Mouse (Mus musculus) thymus, adult 18-20 months (tissue): Measurements from ENCODE around the gene Ndufs5.
A peak's percentile ranks its signal among the peaks of the same experiment; 100 is the strongest.

Experiments used
- DNase-seq, 2 experiments: peaks; one replicate each; pipeline ENCODE4 v3.0.0; 2022; ENCODE audit warnings: mixed read lengths in 2 of 2

Ndufs5 gene

DNA sequence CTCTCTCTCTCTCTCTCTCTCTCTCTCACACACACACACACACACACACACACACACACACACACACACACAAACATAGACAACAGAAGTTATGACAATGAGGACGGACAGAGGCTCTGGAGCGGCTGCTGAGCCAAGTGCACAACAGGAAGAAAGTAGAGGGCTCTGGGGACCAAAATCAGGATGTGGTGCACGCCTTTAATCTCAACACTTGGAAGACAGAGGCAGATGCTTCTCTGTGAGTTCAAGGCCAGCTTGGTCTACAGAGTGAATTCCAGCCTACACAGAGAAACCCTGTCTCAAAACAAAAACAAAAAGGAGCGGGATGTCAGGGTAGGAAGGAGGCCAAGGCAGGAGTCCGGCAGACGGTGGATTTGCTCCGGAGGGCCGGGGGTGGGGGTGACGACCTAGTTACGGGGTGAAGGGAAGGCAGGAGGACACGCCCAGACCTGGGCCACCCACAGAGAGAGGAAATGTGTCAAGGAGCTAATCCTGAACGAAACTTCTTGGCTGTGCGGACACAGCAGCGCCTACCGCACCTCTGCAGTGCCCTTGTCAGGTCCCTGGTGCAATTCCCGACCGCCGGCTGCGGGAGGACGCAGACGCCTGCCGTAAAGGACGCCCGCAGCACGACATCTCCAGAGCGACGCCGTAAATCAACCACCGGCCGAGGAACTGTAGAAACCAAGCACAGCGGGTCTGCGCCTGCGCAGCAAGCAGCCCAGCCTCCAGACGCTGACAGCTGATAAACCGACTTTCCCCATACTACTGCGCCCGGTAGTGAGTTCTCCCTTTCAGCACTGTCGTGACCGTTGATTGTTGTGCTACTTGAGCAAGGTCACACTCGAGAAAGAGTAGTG, at the start of gene Ndufs5:
TSS of gene Ndufs5 (minus strand) at position 629 of the 860 bp plus-strand sequence.
- DNase-seq: peak; percentile 89 to 92

DNA sequence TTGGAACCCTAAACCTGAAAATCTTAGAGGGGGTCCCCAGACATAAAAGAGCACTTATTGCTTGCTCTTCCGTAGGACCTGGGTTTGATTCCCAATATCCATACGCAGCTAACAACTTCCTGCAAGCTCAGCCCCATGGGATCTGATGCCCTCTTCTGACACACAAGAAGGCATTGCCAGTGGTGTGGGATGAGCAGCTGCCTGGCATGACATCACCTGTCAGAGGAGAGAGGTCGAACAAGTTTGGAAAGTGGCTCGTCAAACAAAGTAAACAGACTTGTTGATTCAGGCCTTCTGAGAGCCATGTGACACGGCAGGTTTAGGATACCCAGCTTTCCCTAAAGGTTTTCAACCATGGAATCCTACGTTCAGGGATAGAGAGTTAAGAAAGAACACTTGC, 47.1 kb upstream of the Ndufs5 start:
- no peak for DNase-seq

DNA sequence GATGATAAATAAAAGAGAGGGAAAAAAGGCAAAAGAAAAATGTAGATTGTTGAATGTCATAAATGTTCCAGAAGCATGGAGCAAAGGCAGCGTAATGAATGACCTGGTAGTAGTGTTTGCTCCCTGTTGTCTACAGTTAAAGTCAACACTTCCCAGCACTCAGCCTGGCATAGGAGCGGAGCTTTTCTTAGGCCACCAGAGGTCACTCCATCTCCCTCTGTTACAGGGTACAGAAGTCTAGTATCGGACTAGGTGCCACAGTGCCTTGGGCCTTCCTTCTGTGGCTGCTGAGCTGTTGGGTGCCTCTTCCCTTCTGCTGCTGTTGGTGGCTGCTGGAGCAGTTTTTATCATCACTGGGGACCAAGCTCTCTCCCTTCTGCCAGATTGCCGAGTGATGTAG, 40.3 kb upstream of the Ndufs5 start:
- no peak for DNase-seq

DNA sequence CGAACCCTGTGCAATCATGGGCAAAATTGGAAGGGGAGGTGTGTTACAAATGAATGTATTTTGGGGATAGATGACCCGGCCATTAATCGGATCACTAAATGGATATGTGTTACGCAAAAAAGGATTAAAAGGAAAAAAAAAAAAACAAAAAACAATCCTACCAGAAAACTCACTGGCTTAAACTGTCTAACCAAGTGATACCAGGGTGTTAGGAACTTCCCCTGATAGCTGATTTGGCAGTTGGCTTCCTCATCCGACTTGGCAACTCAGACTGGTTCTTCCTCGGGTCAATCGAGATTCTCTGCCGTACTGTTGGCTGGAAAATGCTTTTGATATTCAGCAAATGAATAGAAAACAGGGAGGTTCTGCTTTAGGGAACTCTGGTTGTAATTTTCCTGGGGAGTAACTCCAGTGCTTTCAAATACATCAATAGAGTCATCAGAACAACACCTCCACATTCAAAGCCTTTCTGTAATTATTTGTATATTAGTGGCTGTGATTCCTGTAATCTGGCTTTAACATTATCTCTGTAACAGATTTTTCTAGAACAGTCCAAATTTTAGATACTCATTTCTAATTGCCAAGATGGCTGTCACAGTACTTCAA, 32.8 kb upstream of the Ndufs5 start:
- no peak for DNase-seq

DNA sequence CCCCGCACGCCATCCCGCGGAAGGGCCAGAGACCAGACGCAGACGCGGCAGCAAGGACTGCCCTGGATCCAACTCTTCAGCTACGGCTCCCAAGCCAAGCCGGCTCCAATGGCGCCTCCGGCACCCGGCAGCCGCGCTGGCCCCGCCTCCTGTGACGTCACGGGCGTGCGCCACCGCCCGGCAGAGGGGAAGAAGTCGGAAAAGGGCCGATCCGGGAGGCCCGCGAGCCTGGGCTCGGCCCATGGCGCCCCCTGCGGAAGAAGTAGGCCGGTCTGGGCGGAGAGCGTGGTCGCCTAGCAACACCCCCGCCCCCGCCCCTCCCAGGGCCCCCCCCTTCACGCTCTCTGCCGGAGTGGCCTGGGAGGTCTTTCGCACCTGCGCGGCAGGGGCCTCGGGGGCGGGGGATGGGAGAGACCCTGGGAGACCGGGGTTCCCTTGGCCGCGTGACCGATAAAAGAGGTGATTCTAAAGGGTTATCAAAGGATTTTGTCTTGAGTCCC, 32.2 kb upstream of the Ndufs5 start, which contains the start of gene Akirin1:
TSS of gene Akirin1 (minus strand) at position 194 of the 500 bp plus-strand sequence.
- peak; percentile 94 for DNase-seq

DNA sequence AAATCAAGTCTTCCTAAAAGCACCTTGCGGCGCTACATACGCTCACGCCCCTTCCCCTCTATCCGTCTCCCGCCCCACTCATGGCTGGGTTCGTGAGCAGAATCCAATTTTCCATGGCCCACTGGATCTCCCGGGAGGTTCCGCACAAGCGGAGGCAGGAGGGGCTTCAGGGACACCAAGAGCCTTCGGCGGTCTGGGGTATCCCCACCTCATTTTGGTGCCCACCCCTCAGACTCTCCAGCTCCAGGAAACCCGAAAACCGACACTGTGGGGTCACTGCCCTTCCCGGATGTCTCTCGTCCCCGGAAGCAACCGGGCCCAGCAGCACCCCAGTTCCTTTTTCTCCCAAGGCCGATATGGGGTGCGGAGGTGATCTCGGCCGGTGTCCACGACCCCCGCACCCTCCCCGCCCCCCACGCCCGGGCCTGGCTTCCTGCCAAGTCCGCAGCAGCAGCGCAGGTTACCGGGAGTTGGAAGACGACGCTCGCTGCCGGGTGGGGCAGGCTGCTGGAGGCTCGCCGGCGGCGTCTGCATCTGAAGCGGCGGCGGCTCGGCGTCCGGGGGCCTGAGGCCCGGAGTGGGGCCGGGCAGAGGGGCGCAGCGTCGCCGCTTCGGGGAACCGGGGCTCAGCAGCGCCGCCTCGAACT, 31.6 kb upstream of the Ndufs5 start:
- DNase-seq: peak; percentile 25 to 49

DNA sequence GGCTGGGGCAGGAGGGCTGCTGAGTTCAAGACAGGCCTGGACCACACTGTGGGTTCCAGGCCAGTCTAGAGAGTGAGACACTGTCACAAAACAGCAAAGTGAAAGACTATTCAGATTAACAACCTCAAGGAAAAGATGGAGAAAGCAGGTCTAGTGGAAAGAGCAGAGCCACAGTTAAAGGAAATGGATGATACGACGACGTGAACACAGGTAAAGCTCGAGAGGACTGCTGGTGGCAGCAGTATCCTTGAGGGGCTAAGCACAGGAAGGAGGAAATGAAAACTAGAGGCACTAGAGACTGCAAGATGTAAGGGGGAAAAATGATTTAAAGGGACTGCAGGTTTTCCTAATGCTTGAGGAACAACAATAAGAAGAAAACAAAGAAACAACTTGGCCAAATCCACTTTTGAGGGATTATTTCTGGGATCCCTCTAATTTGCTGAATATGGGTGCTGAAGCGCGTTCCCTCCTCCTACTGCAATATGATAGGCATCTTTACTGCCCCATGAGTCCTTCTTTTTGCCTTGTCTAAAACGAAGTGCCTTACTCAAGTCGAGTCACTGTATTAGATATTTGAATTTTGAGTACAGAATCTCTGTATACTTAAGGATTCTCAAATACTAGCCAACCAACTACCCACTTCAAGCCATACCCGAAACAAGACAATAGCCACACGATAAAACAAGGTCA, 30.9 kb upstream of the Ndufs5 start:
- DNase-seq: no peak

DNA sequence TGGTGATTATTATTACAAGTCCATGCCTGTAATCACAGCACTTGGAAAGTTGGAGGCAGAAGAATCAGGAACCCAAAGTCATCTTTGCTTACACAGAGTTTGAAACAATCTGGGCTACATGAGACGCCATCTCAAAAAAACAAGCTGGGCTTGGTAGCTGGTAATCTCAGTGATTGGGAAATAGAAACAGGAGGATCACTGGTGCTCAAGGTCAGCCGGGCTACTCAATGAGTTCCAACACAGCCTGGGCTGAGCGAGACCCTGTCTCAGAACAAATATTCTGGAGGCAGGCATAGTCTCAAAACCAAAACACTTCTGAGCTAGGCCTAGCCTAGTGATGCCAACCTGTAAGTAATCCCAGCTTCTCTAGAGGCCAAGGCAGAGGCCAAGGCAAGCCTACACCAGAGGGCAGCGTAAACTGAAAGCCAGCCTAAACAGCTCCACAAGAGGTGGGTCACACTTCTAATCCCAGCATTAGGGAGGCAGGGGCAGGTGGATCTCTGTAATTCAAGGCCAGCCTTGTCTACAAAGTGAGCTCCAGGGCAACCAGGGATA, 27.3 kb upstream of the Ndufs5 start:
- DNase-seq: no peak

DNA sequence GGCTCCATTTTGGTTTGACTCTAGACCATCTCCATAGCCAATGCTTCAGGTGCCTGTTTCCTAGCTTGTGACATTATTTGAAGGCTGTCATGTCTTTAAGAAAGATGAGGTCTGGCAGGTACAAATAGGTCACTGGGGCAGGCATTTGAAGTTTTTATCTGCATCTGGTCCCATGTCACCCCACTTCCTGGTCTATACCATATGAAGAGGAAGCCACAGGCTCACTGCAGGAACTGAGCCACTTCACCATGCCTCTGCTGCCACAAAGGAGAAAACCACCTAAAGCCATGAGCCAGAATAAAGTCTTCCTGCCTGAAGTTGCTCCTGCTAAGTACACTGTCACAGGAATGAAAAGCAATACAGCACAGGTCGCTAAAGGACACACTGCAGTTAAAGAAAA, 24.9 kb upstream of the Ndufs5 start:
- peak in 1 of 2 experiments; percentile 18 for DNase-seq

DNA sequence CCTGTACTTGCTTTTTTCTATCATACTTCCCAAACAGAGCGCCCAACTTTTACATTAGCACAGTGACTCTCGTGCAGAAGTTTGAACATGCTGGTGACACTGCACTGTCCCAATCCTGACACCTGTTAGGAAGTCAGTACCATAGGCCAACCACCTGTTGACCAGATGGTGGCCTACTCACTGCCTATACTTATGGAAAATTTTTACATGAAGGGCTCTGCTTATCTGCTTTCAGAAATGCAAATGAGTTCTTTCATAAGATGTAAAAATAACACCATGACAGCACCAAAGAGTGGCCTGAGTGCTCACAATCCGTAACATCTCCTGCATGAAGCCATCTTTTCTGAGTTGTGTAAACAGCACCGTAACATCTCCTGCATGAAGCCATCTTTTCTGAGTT, 20.7 kb upstream of the Ndufs5 start:
- no peak for DNase-seq

DNA sequence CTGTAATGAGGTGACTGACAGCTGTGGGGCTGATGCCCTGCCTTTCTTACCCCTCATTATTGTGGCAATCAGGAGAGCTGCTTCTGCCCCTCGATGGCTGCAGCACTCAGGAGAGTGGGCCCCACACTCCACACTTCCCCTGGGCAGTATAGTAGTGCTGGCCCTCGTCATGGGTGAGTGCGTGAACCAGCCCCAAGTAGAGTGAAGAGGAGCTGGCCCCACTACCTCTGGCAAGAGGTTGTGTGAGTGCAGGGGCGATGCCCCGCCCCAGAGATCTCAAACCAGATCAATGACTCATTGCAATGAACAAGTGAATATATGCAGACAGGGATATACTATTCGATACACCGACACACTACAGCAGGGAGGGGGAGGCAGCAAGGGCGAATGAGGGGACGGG, 15.5 kb upstream of the Ndufs5 start:
- DNase-seq: no peak

DNA sequence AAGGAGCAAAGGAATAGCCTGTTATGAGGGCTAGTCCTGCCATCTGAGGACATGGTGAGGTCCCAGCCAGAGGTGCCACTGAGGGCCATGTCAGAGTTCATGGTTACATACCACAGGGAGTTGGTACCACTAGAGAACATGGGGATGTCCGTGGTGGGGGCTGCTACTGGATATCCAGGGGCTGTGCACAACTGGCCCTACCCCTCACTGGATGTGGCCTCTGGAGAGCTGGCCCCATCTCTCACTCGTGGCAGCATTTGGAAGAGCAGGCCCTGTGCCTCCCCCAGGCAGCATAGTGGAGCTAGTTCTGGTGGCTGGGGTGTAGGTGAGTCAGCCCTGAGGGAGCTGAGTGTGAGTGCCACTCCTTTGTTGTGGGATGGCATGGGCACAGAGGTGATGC, 14.9 kb upstream of the Ndufs5 start:
- no peak for DNase-seq

DNA sequence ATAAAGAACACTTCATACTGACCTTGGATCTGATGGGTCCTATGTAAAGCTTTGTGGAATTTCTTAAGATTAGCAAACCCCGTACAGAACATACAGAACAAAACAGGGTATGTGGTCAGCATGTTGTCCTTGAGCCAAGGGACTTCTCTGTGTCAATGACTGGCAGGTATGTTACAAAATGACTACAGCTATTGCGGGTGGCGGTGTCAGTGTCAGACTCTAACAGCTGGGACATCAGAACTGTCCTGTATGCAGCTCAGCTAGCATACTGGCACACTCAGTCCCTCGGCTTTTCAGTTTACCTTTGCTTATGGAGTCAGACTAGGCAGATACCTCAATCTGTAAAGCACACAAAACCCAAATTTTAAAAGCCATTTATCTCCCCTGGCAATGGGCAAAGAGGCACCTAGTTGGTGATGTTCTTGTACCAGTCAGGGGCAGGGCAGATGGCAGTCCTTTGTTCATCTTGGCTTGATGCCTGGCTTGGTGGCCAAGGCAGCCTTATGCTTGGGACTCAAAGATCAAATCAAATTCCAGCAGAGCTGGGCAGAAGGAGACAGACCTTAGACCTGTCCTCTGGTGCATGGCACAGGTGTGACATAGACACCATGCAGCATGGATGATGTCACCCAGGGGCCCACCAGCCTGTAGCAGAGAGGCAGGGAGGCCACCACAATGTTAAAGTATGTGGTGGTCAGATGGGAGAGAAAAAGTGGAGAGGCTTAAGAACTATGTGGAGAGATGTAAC, 14.3 kb upstream of the Ndufs5 start:
- no peak for DNase-seq

DNA sequence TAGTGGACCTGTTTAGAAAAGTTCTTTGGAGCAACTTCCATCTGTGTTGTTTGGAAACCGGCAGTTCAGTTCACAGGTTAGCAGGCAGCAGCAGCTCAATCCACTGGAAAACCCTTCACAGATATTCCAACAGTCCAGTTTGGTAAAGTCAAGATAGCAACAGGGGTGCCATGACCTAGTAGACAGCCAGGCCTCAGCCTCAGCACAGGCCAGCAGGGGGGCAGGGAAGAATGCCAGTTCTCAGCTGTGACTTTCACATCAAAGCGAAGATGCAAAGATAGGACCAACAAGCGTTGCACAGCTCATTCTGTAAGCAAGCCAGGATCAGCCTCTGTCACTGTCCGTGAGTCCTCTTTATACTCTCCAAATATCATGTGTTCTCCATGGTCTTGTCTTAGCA, 3.8 kb upstream of the Ndufs5 start:
- no peak for DNase-seq

DNA sequence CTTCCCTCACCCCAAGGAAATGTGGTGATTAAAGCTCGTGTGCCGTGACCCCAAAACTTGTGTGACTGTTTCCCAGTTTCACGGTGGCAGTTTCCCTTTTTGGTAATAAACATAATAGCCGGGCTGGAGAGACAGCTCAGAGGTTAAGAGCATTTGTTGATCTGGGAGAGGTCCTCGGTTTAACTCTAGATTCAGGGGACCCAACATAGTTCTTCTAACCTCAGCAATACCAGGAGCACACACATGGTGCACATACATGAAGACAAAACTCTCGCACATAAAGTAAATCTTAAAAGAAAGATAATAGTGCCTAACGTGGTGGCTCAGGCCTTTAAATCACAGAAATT, 405 bp upstream of the Ndufs5 start:
- no peak for DNase-seq

DNA sequence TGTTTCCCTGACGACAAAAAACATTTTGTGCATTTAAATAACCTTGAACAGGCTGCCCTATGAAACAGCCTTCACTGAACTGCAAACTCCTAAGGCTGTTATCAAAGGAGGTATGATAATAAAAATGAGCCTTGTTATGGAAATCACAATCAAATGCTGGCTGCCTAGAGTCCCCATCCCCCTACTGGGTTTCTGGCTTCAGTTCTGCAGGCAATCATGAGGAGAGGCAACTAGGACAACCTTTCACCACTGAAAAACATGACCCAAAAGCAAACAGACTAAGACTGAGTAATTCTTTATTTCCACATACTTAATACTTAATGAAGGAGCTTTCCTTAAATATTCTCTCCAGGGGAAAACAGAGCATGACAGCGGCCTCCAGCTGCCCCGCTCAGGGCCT, 5.6 kb downstream of the Ndufs5 start:
- DNase-seq: no peak

DNA sequence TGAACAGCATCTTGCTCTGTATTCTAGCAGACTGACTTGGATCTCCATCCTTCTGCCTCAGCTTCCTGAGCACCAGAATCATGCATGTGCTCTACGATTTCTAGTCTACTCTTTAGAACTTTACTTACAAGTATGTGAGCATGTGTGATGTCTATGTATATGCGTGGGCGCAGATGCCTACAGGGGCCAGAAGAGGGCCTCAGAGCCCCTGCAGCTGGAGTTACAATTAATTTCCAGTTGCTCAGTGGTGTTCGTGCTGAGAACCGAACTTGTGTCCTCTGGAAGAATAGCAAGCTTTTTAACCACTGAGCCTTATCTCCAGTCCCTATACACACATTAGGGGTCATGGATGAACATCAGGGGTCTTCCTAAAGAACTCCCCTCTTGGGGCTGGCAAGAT, 10.7 kb downstream of the Ndufs5 start:
- no peak for DNase-seq

DNA sequence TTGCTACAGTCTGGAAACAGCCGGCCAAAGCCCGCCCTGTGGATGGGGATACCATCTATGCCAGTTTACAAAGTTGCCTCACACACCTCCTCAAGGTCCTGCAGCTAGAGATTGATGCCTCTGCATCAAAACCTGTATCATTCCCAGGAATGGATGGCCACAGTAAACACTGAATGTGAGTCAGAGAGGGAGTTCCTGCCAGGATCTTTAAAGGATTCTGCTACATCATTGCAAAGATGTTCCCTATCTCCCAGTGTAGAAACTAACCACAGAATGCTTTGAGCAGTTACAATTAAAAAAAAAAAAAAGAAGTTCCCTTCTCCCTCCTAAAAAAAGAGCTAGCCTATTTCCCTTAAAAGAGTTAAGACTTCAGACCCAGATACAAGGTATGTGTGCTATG, 12.7 kb downstream of the Ndufs5 start:
- DNase-seq: no peak

DNA sequence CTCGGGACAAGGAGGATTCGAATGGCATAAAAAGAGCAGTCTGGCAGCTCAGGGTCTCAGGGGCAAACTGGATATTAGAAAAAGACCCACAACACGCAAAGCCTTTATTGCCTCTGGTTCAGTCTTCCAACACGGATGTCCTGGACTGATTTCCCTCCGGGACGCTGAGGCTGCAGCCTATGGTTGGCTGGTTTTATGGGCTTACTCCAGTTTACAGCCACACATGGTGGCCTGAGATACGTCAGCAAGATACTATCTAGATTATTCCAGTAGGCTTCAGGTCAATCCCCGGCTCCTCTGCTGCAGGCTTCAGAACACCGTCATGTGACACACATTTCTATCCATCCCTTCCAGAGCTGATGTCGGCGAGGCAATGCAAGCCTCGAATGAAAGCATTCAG, 24.6 kb downstream of the Ndufs5 start:
- no peak for DNase-seq

DNA sequence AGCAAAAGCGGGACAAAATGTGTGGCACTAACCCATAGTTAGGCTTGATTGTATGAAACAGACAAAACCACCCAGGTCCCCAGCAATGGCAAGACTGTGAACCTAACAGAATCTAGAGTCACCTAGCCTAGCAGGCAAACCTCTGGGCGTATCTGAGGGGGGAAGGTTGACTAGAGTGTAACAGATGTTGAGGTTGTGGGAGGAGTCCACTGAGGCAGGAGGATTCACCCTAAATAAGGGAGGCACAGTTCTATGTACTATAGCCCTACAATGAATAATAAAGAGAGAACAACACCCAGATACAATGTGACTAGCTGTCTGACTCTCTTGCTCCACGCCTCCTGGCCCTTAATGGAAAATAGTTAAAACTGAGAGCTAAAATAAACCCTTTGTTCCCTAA, 25.9 kb downstream of the Ndufs5 start:
- DNase-seq: no peak

DNA sequence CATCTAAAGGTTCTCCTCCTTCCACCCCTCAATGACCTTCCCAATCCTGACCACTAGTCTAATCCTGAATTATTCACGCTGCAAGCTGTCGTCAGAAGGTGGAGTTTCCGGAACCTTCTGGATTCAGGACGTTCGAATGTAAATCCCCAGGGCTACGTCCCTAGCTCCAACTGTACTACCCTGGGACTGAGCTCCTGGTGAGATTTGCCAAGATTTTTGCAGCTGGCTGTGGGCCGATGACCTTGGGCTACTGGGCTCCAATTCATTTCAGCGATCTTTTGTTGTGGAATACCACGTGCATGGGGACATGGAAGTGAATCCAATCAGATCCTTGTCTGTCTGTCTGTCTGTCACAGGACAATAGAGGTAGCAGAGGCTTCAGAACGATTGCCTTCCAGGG, 27.7 kb downstream of the Ndufs5 start:
- no peak for DNase-seq
